Mouse (Mus musculus) splenic B cell, adult 2 months (primary cell): Measurements from ENCODE around the gene Slc19a1.

Experiments
- DNase-seq: peaks from one replicate; pipeline ENCODE4 v3.0.0-alpha.2; 2011; ENCODE audit warnings: low read depth, low spot score
- H3K27me3 ChIP-seq: 2 replicates; pipeline ENCODE4 v1.6.1; 2012; ENCODE audit warnings: mild to moderate bottlenecking, low read length, moderate library complexity, mixed read lengths; ENCODE audit not compliant: control insufficient read depth, poor library complexity, insufficient read depth, severe bottlenecking
- H3K36me3 ChIP-seq: 2 replicates; pipeline ENCODE4 v1.6.1; 2012; ENCODE audit warnings: mild to moderate bottlenecking, low read length, moderate library complexity, mixed read lengths; ENCODE audit not compliant: control insufficient read depth, poor library complexity, insufficient read depth, severe bottlenecking

Gene Slc19a1

GRCm38 (mm10) chr10:77022301-77023130 lies 9.5 kb upstream of the Slc19a1 start:
- Histone ChIP-seq H3K36me3 (no peaks in the 10 kb centered on the region), H3K27me3 (no peaks in the 10 kb centered on the region)
- no peak for DNase-seq

DNA sequence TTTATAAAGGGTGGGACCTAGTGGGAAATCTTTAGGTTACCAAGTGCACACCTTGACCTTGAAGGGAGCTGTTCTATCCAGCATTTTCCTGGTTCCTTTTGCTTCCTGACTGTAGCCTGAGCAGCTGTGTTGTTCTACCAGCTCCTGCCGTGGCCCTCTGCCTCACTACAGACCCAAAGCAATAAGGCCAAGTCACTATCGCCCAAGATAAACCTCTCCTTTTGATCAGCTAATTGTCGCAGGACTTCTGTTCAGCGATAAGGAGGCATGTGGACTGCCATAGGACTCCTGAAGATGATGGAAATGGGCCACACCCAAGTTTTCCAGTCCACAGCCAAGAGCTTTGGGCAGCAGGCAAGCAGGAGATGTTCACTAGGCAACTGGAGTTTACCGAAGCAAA lies 7.8 kb upstream of the Slc19a1 start:
- no peak for DNase-seq
- Histone ChIP-seq H3K27me3 (no peaks in the 10 kb centered on the region), H3K36me3 (no peaks in the 10 kb centered on the region)

DNA sequence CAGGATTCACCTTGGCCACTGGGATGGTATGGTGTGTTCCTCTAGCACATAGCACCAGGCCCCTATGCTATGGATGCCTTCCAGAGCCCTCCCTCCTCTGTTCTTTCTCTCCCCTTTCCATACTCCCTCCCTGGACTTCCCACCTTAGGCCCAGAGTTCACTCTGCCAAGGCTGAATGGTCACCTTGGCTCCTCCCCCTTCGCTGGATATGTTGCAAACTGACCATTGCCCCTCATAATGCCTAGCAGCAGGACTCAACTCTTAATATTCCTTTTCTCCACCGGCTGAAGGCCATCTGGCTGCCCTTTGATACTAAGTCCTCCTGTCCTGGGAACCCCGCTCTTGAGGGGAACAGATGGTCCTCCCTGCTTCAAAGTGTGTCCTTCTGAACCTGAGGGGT lies 5.1 kb upstream of the Slc19a1 start:
- Histone ChIP-seq H3K27me3 (no peaks in the 10 kb centered on the region), H3K36me3 (no peaks in the 10 kb centered on the region)
- no peak for DNase-seq

- no peaks in the 10 kb centered on the region for H3K36me3 ChIP-seq
- no peak for DNase-seq
- no peaks in the 10 kb centered on the region for H3K27me3 ChIP-seq
These were observed 3.2 kb upstream of the Slc19a1 start for GRCm38 (mm10) chr10:77028782-77029296.

DNA sequence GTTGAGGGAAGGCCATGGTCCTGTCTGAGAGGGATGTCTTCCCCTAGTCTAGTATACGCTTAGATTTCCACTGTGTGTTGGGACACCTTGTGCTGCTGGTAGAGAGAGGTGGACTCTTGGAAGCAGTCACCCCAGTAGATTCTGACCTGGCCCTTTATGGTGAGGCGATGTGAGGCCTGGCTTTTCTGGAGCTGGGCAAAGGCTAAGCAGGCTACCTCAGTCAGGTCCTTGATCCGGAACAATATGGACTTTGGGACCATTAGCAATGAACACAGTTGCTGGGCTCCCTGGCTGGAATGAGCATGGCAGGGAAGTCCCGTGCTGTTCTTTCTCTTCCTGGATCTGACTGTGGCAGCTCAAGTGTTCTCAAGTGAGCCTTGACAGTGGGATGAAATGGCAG lies 2.3 kb upstream of the Slc19a1 start:
- DNase-seq: no peak
- no peaks in the 10 kb centered on the region for H3K27me3 ChIP-seq
- no peaks in the 10 kb centered on the region for H3K36me3 ChIP-seq

GRCm38 (mm10) chr10:77030666-77031065 lies 1.4 kb upstream of the Slc19a1 start:
- DNase-seq: no peak
- Histone ChIP-seq H3K27me3 (no peaks in the 10 kb centered on the region), H3K36me3 (no peaks in the 10 kb centered on the region)

GRCm38 (mm10) chr10:77032591-77033322 lies 716 bp downstream of the Slc19a1 start:
- Histone ChIP-seq H3K36me3 (no peaks in the 10 kb centered on the region), H3K27me3 (no peaks in the 10 kb centered on the region)
- DNase-seq: peak; percentile 97

- Histone ChIP-seq H3K27me3 (no peaks in the 10 kb centered on the region), H3K36me3 (no peaks in the 10 kb centered on the region)
- DNase-seq: peak; percentile 32
These were observed 1.4 kb downstream of the Slc19a1 start for GRCm38 (mm10) chr10:77033323-77034025.

GRCm38 (mm10) chr10:77035487-77035886 lies 3.4 kb downstream of the Slc19a1 start:
- Histone ChIP-seq H3K27me3 (no peaks in the 10 kb centered on the region), H3K36me3 (no peaks in the 10 kb centered on the region; the same call in 1 of the 2 replicates)
- no peak for DNase-seq

- no peak for DNase-seq
- Histone ChIP-seq H3K27me3 (no peaks in the 10 kb centered on the region), H3K36me3 (peaks cover 2% of the 10 kb centered on the region)
These were observed 6.6 kb downstream of the Slc19a1 start for GRCm38 (mm10) chr10:77038579-77039174.

GRCm38 (mm10) chr10:77048196-77048595 lies 16.2 kb downstream of the Slc19a1 start:
- Histone ChIP-seq H3K36me3 (no peaks in the 10 kb centered on the region; the same call in 1 of the 2 replicates), H3K27me3 (no peaks in the 10 kb centered on the region)
- no peak for DNase-seq

DNA sequence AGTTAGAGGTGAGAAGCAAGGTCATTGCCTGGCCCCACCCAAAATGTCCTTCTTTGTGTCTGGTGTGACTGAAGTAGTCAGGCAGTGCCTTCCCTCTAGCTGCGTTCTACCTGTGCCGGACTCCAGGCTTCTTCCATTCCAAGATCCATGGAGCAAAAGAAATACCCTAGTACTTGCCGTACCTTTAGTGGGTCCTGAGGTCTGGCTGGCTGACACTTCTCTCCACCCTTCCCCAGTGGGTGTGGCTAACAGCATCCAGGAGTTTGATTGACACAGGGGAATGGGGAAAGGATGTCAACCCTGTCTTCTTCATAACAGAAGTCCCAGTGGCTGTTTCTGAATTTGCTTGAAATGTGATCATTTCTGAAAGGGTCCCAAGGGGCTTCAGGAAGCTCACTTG lies 16.6 kb downstream of the Slc19a1 start:
- no peak for DNase-seq
- Histone ChIP-seq H3K27me3 (no peaks in the 10 kb centered on the region), H3K36me3 (no peaks in the 10 kb centered on the region; the same call in 1 of the 2 replicates)

DNA sequence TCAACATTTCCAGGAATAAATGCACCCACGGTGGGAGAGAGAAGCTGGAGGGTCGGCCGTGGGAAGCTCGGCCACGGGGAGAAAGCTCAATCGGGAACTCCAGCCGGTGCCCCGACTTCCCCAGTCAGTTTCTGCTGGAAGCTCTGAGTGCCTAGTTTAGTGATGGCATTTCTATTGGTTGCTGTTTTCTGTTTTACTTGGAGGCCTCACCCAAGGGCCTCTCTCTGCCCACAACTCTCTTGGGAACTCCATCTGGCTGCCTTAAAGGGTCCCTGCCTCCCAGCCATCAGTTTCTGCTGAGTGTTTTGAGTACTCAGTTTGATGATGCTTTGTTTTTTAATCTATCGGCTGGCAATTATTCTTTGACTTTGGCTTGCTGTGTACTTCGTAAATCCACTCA lies 24.7 kb downstream of the Slc19a1 start:
- H3K36me3 ChIP-seq: no peaks in the 10 kb centered on the region
- no peaks in the 10 kb centered on the region for H3K27me3 ChIP-seq
- peak; percentile 40 for DNase-seq

DNA sequence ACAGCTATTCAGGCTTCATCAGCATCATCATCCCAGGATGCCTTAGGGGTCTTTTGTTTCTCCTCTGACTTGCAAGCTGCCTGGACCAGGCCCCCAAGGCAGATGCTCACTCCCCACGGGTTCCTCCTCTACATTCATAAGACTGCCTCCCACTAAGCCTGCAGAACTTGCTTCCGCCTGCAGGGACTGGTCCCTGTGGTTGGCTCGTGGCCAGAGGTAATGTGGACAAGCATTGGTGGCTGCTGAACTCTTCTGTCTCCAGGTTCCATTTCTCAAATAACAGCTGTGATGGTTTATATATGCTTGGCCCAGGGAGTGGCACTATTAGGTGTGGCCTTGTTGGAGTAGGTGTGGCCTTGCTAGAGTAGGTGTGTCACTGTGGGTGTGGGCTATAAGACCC lies 29.4 kb downstream of the Slc19a1 start:
- Histone ChIP-seq H3K27me3 (no peaks in the 10 kb centered on the region; the same call in 1 of the 2 replicates), H3K36me3 (no peaks in the 10 kb centered on the region)
- no peak for DNase-seq
